Mouse (Mus musculus) Muller cell, postnatal 12 days (primary cell): ENCODE results near the gene Cyp2j9.
A peak's percentile ranks its signal among the peaks of the same experiment; 100 is the strongest.
"Not testable (repeated sequence)": the region's sequence is repeated elsewhere in the genome, so short reads cannot be mapped to it uniquely, and the experiment has no call there.

ENCODE experiments used
- DNase-seq: peaks from one replicate; pipeline ENCODE4 v3.0.0-alpha.2; 2015; ENCODE audit errors: inconsistent ontology term

The Cyp2j9 gene

DNA sequence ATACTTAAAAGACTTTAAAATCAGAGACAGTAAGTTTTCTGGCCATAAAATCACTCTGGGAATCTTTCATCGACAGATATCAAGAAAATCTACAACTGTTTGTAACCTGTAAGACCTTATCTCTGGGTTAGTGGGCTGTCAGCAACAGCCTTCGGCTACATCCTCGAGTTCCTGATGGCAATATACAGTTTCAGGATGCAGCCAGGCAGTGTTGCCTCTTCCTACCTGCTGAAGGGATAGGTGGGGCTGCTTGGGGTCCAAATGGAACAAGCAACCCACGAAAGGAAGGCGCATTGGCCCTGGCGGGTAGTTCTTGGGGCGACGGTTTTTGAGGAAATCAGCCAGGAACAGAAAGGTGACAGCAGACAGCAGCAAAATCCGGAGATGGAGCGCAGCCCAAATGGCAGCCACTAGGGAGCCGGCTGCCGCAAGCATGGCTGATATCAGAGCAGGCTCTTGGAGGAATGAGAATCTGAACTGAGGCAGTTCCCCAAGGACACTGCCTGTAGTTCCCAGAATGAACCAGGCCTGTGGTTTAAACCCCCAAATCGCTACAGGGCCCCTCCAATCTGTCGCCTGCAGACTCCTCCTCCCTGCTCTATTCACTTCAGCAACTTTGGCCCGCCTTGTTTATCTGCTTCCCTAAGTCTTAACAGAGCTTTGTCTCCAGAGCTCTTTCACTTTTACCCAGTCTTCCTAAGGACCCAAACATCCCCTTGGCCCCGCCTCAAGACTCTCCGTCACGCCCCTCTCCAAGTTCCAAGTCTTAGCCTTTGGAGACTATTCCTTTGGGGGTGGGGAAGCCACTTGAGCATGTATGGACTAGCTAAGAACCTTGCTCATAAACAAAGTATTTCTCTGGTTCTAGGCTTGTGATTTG is at the start of gene Cyp2j9:
Gene Cyp2j9 (minus strand): TSS at position 668 of the 880 bp plus-strand sequence.
- peak; percentile 75 for DNase-seq

DNA sequence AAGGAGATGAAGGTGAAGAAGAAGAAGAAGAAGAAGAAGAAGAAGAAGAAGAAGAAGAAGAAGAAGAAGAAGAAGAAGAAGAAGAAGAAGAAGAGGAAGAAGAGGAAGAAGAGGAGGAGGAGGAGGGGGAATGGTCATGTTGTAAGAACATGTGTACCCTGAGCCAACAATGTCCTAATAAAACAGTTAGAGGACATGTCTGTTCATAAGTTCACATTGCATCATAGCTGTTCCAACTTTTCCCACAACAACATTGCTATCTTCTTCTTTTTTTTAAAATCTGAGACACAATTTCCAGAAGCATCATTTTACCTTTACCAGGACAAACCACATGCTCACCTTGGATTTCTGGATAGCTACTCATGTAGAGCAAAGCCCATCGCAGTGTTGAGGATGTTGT is 44.1 kb upstream of the Cyp2j9 start:
- DNase-seq: no peak

DNA sequence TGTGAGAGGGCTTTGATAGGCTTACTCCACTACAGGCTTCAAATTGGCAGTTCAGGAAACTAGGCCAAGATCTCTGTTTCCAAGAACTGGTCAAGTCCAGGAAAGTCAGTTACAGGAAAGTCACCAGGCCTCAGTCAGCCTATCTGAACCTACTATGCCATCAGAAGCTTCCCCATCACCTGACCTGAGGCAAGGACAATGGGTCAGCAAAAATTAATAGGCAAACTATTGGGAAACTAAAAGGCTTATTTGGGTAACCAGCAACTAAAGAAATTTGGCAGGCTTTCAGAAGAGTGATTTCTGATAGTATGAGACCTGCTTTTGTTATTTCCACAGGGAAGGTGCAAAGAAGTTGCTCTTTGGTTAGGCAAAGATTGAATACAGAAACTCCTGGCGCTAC is 31.1 kb upstream of the Cyp2j9 start:
- DNase-seq: no peak

DNA sequence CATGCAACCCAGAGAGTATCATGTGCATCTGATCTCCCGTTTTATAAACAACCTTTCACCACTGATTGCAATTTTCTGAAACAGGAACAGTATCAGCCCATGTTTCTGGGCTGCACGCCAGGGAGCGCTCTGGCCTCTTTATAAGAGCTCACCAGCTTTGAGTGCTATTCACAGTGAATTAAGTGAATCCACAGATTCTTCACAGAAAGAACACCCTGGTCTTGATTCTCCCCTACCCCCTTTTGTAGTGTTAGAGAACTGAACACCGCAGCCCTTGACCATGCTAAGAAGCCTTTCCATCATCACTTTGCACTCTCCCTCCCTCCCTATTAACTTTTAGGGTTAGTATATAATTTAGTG is 393 bp upstream of the Cyp2j9 start:
- no peak for DNase-seq

DNA sequence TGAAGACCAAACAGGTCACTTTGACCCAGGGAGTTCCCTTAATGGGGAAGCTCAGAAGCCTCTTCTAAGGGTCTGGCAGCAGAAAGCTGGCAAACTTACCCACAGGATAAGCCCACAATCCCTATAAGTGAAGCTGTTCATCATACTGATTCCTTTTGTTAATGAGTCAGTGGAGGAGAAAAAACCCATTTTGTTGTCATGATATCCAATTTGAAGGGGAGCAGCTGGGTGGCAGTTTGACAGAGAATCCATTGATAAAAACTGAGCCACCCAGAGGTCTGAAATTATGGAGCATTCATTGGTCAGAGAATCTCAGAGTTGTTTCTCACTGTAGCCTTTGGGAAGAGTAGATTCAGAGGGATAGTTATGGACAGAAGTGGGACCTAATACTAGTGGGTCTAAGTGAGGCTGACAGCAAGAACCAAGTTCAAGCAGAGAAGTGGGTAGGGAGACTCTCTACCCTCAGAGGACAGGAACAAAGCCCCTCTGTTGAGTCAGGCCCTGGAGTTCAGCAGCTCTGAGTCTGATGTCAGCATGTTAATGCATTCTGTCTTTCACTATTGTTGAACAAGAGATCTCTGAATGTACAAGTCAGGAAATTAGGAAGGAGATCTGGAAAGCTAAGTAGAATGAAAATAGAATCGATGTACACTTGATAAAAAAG is 9.8 kb downstream of the Cyp2j9 start:
- DNase-seq: peak; percentile 14

DNA sequence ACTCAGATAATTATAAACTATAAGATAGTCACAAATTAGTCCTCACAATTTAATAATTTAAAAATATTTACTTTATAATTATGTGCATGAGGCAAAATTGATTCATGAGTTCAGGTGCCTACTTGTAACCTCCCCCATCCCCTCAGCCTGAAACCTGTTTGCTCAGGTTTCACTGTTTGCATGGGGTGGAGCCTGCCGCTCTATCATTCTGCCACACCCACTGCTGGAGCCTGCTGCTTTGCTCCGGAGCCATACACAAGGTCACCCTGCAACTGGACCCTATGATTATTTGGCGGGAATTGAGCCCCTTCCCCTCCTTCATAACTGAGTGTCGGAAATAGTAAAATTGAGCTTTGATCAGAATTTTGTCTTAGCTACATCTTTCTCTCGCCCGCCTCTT is 11.0 kb downstream of the Cyp2j9 start:
- DNase-seq: not testable (repeated sequence)

DNA sequence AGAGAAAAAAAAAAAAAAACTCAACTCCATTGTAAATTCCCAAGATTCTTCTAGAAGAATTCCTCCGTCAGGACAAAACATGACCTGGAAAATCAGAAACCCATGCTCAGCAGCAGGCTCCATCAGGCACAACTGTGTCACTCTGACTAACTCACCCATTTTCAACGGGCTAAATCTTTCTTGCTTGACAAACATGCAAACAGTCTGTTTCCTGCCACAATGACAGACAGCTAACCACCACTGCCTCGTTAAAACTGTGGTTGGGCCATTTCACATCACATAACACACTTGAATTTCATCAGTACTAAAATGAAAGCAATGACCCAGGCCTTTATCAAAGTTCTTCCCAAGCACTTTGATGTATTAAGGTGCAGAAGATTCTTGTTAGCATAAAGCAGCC is 21.9 kb downstream of the Cyp2j9 start:
- DNase-seq: peak; percentile 78

DNA sequence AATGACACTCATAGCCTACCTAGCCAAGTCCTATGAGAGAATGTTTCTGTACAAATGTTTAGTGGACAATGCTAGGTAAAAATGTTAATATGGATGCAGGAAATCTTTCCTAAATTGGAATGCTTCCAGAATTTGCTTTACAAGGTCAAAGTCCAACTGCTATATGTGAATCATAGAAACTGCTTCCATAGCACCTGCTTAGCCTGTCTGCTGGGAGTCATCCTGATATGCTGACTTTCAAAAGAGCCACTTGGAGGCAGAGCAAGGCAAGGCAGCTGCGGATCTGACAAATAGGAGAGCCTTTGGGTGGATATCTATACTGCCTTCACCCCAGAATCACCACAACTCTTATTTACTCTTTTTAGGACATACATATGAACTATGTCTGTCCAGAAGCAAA is 23.4 kb downstream of the Cyp2j9 start:
- DNase-seq: no peak

DNA sequence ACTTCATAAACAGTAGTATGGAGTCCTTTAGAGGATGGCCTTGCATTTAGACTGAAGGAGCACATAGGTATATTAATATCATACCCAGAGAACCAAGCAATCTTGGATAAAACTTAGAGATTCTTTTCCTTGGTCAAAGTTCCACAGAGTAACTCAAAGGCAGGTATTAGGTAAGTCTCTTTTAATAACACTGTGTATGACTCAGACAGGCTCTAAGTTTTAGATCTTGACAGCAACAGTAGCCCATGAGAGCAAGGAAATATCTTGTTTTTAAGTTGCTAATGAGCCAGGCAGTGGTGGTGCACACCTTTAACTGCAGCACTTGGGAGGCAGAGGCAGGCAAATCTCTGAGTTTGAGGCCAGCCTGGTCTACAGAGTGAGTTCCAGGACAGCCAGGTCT is 25.6 kb downstream of the Cyp2j9 start:
- no peak for DNase-seq

DNA sequence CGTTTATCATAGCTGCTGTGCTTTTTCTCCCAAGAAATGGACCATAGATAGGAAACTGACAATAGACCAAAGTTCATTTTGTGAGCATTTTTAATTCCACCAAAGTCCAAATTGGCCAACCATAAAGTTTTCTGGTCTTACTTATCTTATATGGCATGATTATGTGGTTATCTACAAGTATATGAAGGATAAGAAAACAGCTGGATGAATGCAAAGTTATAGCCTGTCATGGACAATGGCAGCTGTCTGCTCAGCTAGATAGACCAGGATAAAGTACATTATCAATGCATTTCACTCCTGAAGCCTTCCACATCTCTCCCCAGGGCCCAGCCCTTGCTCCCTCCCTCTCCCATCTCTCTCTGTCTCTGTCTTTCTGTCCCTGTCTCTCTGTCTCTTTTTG is 30.9 kb downstream of the Cyp2j9 start:
- DNase-seq: no peak

DNA sequence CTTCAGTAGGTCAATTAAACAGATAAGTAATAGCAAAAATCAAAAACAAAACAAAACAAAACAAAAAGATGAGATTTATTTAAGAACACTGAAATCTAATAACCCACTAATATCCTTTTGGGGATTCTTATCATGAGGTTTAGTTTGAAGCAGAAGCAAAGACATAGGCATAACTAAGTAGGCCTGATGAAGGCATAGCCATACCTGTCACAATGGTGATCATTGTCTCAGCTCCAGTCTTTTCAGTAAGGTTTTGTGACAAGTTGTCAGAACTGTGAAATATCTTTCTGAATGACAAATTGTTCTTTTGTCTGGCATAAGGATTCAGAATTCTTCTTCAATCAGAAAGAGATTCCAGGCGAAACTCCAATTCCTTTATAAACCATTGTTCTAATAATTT is 31.6 kb downstream of the Cyp2j9 start:
- DNase-seq: peak; percentile 63

DNA sequence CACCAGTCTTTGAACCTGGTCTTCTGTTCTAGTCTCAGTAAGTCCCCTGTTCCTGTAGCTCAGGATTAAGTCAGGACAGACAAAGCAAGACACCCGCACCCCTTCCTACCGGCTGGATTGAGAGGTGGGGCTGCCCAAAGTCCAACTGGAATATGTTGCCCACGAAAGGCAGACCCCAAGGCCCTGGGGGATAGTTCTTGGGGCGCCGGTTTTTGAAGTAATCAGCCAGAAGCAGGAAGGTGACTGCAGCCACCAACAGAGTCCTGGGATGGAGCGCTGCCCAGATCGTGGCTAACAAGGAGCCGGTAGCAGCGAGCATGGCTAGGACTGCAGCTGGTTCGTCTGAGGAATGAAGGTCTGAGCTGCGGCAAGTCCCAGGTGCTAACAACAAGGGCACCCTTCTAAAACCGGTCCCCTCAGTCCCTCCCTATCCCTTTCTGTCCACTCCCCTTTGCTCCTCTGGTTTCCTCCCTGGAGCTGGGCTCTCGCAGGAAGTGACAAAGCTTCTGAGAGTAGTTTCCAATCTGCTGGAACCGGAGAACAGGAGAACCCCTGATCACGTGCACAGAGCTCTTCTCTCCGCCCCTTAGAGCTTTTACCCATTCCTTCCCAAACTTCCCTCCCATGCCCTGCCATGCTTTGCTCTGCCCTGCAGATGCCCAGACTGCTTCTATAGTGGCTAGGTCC is 38.1 kb downstream of the Cyp2j9 start, which contains the start of gene Cyp2j6:
Gene Cyp2j6 (minus strand): TSS at position 529 of the 687 bp plus-strand sequence.
- peak; percentile 82 for DNase-seq

DNA sequence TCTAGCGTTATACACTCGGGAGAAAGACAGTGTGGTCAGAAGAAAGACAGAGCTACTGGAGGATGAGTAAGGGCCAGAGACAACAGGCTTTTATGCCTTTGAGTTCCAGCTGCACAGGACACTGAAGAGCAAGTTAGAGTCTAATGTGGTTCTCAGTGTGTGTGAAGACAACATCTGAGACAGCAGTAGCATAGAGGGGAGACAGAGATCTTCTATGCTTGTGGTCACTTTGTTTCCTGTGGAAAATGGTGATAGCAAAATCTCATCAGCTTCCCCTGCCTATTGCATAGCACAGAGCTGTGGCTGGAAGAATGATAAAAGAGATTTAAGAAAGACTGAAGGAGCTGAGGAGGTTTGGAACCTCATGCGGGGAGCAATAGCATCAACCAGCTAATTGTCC is 39.8 kb downstream of the Cyp2j9 start:
- no peak for DNase-seq

DNA sequence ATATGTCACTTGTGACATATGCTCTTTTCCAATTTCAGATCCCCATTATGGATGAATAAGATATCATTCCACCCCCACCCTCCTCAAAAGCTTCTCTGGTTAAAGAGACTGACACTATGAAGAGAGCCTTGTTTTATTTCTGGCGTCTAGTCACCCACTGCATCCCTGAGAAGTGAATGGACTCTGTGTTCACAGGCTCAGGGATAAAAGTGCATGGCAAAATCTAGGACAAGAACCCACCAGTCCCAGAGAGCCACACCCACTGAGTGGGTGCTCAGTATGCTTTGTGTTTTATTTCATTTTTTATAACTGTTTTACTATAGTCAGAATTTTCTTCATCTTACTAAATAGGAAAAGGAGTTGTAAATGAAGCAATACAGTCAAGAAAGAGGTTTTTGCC is 45.4 kb downstream of the Cyp2j9 start:
- DNase-seq: peak; percentile 69

DNA sequence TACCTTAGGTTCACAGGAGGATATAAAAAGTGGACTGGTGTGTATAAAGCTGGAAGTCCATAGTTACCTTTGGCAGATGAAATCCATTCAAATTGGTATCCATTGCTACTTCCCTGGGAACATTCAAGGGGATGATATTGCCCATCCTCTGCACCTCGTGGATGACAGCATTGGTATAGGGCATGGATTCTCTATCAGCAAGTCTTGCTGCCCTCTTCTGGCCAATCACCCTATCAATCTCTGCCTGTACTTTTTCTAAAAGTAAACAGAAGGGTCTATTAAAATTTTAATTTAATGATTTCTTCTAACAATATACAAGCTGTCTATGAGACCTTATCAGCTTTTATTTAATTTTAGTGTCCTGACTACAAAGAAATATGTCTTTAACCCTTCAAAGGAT is 65.6 kb downstream of the Cyp2j9 start:
- DNase-seq: no peak

DNA sequence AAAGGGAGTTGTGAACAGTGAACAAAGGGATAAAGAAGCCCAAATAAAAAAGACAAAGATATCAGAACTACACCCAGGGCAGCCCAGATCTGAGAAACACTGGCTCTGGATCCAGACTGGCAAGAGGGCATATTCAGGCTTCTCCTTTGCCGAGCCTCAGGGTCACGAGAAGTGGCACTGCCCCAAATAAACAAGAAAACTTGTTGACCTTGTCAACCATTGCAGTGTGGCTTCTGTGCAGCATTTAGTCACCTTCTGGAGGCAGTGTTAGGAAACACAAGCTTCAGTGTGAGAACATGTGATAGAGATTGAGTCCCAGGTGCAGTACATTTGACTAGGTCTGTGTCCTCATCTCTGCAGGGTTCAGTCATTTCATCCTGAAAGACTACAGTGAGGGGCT is 69.1 kb downstream of the Cyp2j9 start:
- DNase-seq: no peak
